Mouse (Mus musculus): ENCODE results near the gene Prrc2a. TPM values are rescaled to one million over a fixed set of nuclear protein-coding genes. Genes with fewer than 3 reads are reported as not detected.

Prrc2a gene
- polyA plus RNA-seq, 1 experiment from 2014 or later: 46.9 TPM

DNA sequence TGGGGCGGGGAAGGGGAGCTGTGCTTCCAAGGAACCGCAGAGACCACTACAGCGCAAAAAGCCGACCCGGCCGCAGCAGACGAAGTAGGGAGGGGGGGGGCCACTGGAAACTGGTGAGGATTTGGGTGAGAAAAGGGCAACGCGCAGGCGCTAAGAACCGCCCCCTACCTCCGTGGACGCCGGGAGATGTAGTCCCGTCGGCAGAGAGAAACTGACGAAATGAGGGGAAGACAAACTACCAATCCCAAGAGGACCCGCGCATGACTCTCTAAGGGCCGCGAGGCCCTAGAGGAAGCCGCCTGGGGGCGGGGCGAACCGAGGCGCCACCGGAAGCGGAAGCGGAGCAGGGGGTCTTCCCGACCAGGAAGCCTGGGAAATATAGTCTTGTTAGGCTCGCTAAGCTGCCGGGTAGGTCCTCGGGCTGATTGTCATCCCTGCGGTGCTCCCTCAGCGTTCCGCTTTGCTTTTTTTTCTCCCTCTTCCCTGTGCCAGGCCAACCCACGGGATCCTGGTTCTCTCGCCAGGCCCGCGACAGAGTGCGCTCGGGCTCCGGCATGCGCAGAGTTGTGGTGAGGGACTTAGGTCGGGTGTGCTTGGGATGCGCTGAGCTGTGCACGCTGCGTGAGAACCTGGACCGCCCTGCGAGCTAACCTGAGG, 43.4 kb downstream of the Prrc2a start, which contains the start of gene Gpank1:
Gpank1 (plus strand) TSS at position 313 of the 657 bp plus-strand sequence.
- under 1% methylated on average over 50 of the region's 50 CpGs for WGBS (ENCODE audit: insufficient replicate concordance)
- Histone ChIP-seq H3K4me2 (peak within 1 kb of the TSS; percentile 95), H3K36me3 (replicated peaks) (peaks cover 55% of the 10 kb centered on the region), H3K27me3 (no peaks in the 10 kb centered on the region), H3K4me3 (replicated peaks) (peak within 1 kb of the TSS; percentile 88), H3K4me1 (replicated peaks) (peaks cover 44% of the 10 kb centered on the region), H3K9ac (peak within 1 kb of the TSS; percentile 94), H3K9me3 (replicated peaks) (no peaks in the 10 kb centered on the region), H3K27ac (replicated peaks) (peak within 1 kb of the TSS; percentile 92)
- peak; percentile 93 for ATAC-seq (ENCODE audit: insufficient read depth)

DNA sequence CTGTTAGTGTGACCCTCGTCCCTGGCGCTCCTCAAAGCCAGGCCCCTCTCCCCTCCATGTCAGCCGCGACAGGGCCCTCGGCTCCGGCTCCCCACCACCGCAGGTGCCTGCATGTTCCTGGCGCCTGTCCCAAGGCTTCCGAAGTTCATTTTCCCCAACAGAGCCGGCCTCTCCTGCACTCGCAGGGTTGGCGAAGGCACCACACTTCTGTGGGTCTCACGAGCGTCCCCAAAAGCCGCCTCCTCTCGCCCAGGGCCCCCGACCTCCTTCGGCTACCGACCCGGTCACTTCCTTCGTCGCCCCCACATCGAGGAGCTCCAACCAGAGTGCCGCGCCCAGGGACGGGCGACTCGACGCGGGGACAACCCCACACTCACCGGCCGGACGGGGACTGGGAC, 44.0 kb downstream of the Prrc2a start:
- H3K36me3 ChIP-seq (replicated peaks): peaks cover 60% of the 10 kb centered on the region
- H3K9me3 ChIP-seq (replicated peaks): no peaks in the 10 kb centered on the region
- H3K9ac ChIP-seq: peak overlapping the region; percentile 94
- H3K27me3 ChIP-seq: no peaks in the 10 kb centered on the region
- WGBS (ENCODE audit: insufficient replicate concordance): under 1% methylated on average over 33 of the region's 33 CpGs
- peak overlapping the region; percentile 95 for H3K4me2 ChIP-seq
- ATAC-seq (ENCODE audit: insufficient read depth): peak; percentile 6; the same call in 1 of the 2 replicates
- H3K4me1 ChIP-seq (replicated peaks): peaks cover 39% of the 10 kb centered on the region
- H3K4me3 ChIP-seq (replicated peaks): peak overlapping the region; percentile 88
- H3K27ac ChIP-seq (replicated peaks): peak overlapping the region; percentile 74

DNA sequence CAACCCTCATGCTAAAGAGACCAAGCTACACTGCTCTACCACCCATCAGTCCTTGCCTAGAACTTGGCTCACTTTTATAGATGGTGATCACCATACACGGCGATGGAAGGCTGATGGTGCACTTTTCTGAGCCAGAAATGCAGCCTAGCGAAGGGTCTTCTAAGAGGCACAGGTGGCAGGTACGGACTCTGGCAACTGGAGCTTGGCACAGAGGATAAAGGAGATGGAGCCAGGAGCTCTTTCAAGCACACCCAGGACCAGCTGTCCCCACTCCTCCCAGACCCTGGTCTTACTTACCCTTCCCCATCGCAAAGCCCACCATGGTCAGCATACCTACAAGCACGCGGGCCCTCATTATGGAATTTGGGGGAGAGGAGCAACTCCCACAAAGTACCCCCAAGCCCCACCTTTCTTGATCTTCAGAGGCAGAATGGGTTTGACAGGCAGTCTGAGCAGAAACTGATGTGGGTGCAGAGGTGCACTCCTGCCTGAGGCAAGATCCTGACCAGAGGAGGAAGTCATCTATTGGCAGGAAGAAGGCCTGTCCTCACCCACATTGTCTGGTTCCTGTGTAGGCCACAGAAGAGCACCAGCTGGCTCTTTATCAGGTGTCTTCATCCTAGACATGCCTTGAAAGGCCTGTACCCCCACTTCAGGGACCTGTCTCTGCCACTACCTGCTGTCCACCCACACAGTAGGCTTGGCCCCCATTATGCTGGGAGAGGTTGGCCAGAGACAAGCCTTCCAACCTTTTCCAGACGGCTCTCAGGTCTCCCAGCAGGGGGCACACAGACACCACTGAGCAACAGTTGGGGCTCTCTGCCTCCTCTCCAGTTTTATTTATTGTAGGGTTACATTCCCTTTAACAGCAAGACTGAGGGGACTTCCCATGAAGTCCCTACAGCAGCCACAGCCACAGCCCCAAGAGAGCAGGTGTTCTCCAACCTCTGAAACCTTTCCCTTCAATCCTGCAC, 49.4 kb downstream of the Prrc2a start, which contains the start of gene Ly6g5b:
Ly6g5b (minus strand) TSS at position 383 of the 974 bp plus-strand sequence.
- H3K36me3 ChIP-seq (replicated peaks): peaks cover 59% of the 10 kb centered on the region
- peaks cover 11% of the 10 kb centered on the region for H3K4me1 ChIP-seq (replicated peaks)
- H3K9ac ChIP-seq: no peak within 1 kb of the TSS
- H3K27me3 ChIP-seq: 0 out of 2 replicates have a peak, but pooled peaks cover 4% of the 10 kb centered on the region
- no peak for ATAC-seq (ENCODE audit: insufficient read depth)
- WGBS (ENCODE audit: insufficient replicate concordance): 70% methylated on average over 8 of the region's 8 CpGs
- no peaks in the 10 kb centered on the region for H3K9me3 ChIP-seq (replicated peaks)
- no peak within 1 kb of the TSS for H3K4me3 ChIP-seq (replicated peaks)
- no peak within 1 kb of the TSS for H3K4me2 ChIP-seq
- H3K27ac ChIP-seq (replicated peaks): 0 out of 2 replicates have a peak within 1 kb of the TSS, but pooled peaks have one; percentile 1

DNA sequence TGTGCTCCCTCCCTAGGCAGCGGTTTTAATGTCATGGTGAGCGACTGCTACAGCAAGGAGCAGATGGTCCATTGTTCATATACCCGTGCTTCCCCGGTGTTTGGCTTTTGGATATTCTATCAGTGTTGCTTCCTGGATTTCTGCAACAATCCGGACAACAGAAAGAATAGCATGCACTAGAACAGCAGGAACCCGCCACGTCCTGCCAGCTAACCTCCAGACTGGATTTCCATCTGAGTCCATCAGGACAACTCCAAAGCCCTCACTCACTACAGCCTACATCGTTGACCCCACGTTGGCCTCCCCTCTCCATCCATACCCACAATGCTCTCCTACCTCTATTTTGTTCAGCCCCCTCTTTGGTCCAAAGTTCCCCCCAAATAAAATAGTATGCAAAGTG, 52.9 kb downstream of the Prrc2a start:
- H3K27me3 ChIP-seq: 0 out of 2 replicates have a peak, but pooled peaks cover 4% of the 10 kb centered on the region
- WGBS (ENCODE audit: insufficient replicate concordance): 65% methylated on average over 9 of the region's 9 CpGs
- no peak overlapping the region for H3K27ac ChIP-seq (replicated peaks)
- H3K9ac ChIP-seq: no peak overlapping the region
- no peak overlapping the region for H3K4me3 ChIP-seq (replicated peaks)
- no peak for ATAC-seq (ENCODE audit: insufficient read depth)
- H3K4me1 ChIP-seq (replicated peaks): peaks cover 3% of the 10 kb centered on the region; the same call in 1 of the 2 replicates
- H3K36me3 ChIP-seq (replicated peaks): peaks cover 28% of the 10 kb centered on the region
- H3K4me2 ChIP-seq: no peak overlapping the region
- H3K9me3 ChIP-seq (replicated peaks): no peaks in the 10 kb centered on the region

DNA sequence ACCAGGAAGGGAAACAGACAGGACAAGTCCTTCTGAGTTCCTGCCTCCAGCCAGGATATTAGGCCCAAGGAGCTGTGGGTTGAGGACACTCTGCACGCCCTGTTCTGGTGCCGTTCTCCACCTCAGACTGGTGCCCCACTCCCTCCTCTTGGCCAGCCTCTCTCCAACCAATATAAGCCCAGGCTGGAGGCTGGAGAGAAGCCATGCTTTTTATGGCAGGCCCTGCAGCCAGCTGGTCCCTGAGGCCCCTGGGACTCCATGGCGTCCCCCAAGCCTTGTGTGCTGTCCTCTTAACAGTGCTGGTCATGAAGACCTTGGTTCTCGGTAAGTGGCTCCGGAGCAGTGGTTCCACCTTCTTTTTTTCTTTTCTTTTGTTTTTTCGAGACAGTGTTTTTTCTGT, 56.6 kb downstream of the Prrc2a start, which contains the start of gene Ly6g5c:
Ly6g5c (plus strand) TSS at position 183 of the 400 bp plus-strand sequence.
- WGBS (ENCODE audit: insufficient replicate concordance): 77% methylated on average over 6 of the region's 6 CpGs
- H3K9me3 ChIP-seq (replicated peaks): no peaks in the 10 kb centered on the region

DNA sequence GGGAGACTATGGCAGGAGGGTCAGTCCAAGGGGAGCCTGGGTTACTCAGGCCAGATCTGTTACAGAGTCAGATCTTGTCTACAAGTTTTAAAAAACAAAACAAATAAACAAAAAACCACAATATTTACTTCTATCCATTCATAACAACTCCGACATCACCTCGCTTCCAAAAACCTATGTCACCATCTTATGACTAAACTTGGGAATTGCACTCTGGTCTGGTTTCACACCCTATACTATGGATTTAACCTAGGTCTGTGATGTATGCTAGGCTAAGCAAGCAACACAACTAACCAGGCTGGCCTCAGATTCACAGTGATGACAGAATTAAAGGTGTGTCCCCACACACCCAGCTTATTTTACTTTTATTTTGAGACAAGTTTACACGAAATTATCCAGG, 58.2 kb downstream of the Prrc2a start:
- Histone ChIP-seq H3K9me3 (replicated peaks) (no peaks in the 10 kb centered on the region), H3K4me3 (replicated peaks) (no peak overlapping the region), H3K36me3 (replicated peaks) (peaks cover 20% of the 10 kb centered on the region), H3K4me2 (no peak overlapping the region), H3K27me3 (0 out of 2 replicates have a peak, but pooled peaks cover 4% of the 10 kb centered on the region), H3K27ac (replicated peaks) (no peak overlapping the region), H3K9ac (no peak overlapping the region), H3K4me1 (replicated peaks) (peaks cover 47% of the 10 kb centered on the region)
- WGBS (ENCODE audit: insufficient replicate concordance): 56% methylated on average over 3 of the region's 3 CpGs
- ATAC-seq (ENCODE audit: insufficient read depth): no peak

More for the DNA sequence above, 56.6 kb downstream of the Prrc2a start, which contains the start of gene Ly6g5c:
- Histone ChIP-seq H3K36me3 (replicated peaks) (peaks cover 4% of the 10 kb centered on the region; the same call in 1 of the 2 replicates), H3K4me1 (replicated peaks) (peaks cover 33% of the 10 kb centered on the region), H3K27ac (replicated peaks) (no peak within 1 kb of the TSS), H3K9ac (no peak within 1 kb of the TSS), H3K27me3 (0 out of 2 replicates have a peak, but pooled peaks cover 4% of the 10 kb centered on the region), H3K4me3 (replicated peaks) (no peak within 1 kb of the TSS), H3K4me2 (no peak within 1 kb of the TSS)
- ATAC-seq (ENCODE audit: insufficient read depth): no peak

DNA sequence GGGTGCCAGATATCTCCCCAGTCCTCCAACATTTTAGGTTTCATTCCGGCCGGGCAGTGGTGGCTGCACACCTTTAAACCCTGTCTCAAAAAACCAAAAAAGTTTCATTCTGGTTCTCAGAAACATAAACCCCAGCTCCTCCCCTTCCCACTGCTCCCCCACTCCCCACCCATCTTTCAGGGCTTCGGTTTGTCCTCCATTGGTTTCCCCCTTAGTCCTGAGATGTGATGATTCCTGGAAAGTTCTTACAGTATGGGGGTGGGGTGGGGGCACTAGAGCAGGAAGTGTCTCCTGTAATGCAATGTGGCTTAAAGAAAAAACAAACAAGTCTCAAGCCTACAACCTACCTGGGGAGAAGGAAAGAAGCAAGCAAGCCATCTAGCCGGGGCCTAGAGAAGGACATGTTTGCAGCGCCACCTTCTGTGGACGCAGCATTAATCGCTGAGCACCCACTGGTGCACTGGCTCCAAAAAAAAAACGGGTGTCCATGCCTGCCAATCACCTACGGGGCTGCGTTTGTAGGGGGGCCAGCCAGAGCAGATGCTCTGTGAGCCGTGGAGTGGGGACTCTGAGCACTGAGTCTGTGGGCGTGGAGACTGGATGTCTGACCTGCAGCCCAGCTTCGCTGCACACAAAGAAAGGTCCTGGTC, 58.8 kb downstream of the Prrc2a start:
- peak overlapping the region; percentile 9; the same call in 1 of the 2 replicates for H3K4me2 ChIP-seq
- ATAC-seq (ENCODE audit: insufficient read depth): no peak
- peaks cover 26% of the 10 kb centered on the region for H3K36me3 ChIP-seq (replicated peaks)
- 23% methylated on average over 13 of the region's 13 CpGs for WGBS (ENCODE audit: insufficient replicate concordance)
- peak overlapping the region; percentile 87 for H3K27ac ChIP-seq (replicated peaks)
- no peaks in the 10 kb centered on the region for H3K9me3 ChIP-seq (replicated peaks)
- H3K4me3 ChIP-seq (replicated peaks): no peak overlapping the region
- 0 out of 2 replicates have a peak, but pooled peaks cover 3% of the 10 kb centered on the region for H3K27me3 ChIP-seq
- H3K9ac ChIP-seq: peak overlapping the region; percentile 2; the same call in 1 of the 2 replicates
- peaks cover 47% of the 10 kb centered on the region for H3K4me1 ChIP-seq (replicated peaks)

DNA sequence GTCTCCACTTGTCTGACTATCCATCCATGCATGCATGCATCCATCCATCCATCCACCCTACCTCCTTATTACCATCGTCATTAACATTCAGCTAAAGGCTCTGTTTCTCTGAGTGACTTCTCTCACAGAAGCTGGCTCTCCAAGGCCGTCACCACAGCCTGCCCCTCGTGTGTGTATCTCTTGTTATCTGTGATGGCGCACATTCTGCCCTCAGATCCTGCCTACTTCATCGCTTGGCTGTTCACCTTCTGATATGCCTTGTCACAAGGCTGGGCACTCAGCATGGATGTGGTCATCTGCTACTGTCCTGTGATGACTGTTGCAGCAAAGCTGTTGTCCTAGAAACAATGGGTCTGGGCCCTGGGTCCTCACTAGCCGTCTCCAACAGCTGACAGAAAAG, 59.9 kb downstream of the Prrc2a start:
- 0 out of 2 replicates have a peak overlapping the region, but pooled peaks have one; percentile 1 for H3K4me3 ChIP-seq (replicated peaks)
- H3K9me3 ChIP-seq (replicated peaks): no peaks in the 10 kb centered on the region
- no peaks in the 10 kb centered on the region for H3K27me3 ChIP-seq
- peaks cover 57% of the 10 kb centered on the region for H3K4me1 ChIP-seq (replicated peaks)
- WGBS (ENCODE audit: insufficient replicate concordance): 28% methylated on average over 6 of the region's 6 CpGs
- peak overlapping the region; percentile 87 for H3K27ac ChIP-seq (replicated peaks)
- peaks cover 38% of the 10 kb centered on the region for H3K36me3 ChIP-seq (replicated peaks)
- peak; percentile 86 for ATAC-seq (ENCODE audit: insufficient read depth)
- H3K4me2 ChIP-seq: peak overlapping the region; percentile 49
- peak overlapping the region; percentile 31 for H3K9ac ChIP-seq

DNA sequence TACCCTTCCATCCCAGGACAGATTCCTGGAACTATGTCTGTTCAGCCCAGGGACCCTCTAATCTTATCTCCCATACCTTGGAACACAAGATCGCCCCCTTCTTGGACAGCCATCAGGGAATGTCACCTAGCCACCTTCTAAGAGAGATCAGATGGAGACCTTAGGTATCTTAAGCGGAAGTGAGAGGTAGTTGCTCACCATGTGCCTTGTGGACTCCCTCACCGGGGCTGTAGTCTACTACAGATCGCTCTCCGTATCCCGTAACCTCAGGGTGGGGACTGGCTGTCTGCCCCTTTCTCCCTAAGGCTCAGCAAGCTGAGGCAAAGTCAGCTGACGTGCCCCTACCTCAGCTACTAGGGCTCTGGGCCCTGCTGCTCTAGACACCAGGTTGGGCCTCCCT, 60.6 kb downstream of the Prrc2a start:
- Histone ChIP-seq H3K9ac (peak overlapping the region; percentile 31; the same call in 1 of the 2 replicates), H3K4me2 (peak overlapping the region; percentile 49), H3K27me3 (no peaks in the 10 kb centered on the region), H3K36me3 (replicated peaks) (peaks cover 43% of the 10 kb centered on the region), H3K4me1 (replicated peaks) (peaks cover 57% of the 10 kb centered on the region), H3K27ac (replicated peaks) (peak overlapping the region; percentile 87), H3K9me3 (replicated peaks) (no peaks in the 10 kb centered on the region), H3K4me3 (replicated peaks) (no peak overlapping the region)
- no peak for ATAC-seq (ENCODE audit: insufficient read depth)
- WGBS (ENCODE audit: insufficient replicate concordance): 54% methylated on average over 7 of the region's 7 CpGs

DNA sequence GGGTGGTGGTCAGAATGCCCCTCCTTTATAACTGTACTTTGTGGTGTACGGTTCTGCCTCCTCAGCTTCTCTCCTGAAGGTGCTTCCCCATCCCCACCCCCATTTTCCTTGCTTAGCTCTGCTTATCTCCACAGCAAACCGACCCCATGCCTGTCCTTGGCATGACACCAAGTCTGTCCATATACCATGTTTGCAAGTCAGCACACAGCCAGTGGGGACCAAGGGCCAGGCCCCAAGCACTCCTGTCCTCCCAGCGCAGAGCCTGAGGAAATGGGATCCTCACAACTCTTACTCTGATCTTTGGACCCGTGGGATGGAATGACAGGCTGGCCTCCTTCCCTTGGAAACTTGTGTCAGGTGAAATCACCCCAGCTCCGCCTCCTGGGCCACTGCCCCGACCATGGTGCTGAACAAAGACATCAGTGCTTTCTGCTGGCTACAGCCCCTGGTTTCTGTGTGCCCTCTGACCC, 61.4 kb downstream of the Prrc2a start:
- Histone ChIP-seq H3K9ac (no peak overlapping the region; the same call in 1 of the 2 replicates), H3K27me3 (no peaks in the 10 kb centered on the region), H3K36me3 (replicated peaks) (peaks cover 52% of the 10 kb centered on the region), H3K27ac (replicated peaks) (peak overlapping the region; percentile 87), H3K9me3 (replicated peaks) (no peaks in the 10 kb centered on the region), H3K4me3 (replicated peaks) (no peak overlapping the region), H3K4me2 (no peak overlapping the region), H3K4me1 (replicated peaks) (peaks cover 57% of the 10 kb centered on the region)
- no peak; the same call in 1 of the 2 replicates for ATAC-seq (ENCODE audit: insufficient read depth)
- 51% methylated on average over 6 of the region's 6 CpGs for WGBS (ENCODE audit: insufficient replicate concordance)

All from liver, embryonic 15.5 days (tissue).